Mouse (Mus musculus): ENCODE results near the gene Gpr3. TPM values are rescaled to one million over a fixed set of nuclear protein-coding genes. Genes with fewer than 3 reads are reported as not detected.

Gene Gpr3
- not detected in 2 replicates for total RNA-seq (2017)

- ATAC-seq (ENCODE audit: extremely low read depth, insufficient number of reproducible peaks, low FRiP score, poor library complexity, severe bottlenecking): no peak
Observed at GRCm38 (mm10) chr4:133211751-133212561, at the start of gene Gpr3, which contains the start of gene Cd164l2. TSS of gene Gpr3 (minus strand) at chr4:133212536. TSS of gene Cd164l2 (plus strand) at chr4:133212131.

- ATAC-seq (ENCODE audit: extremely low read depth, insufficient number of reproducible peaks, low FRiP score, poor library complexity, severe bottlenecking): no peak
Observed at GRCm38 (mm10) chr4:133261641-133262374, 49.5 kb upstream of the Gpr3 start.

GRCm38 (mm10) chr4:133257798-133258408, 45.6 kb upstream of the Gpr3 start:
- no peak for ATAC-seq (ENCODE audit: extremely low read depth, insufficient number of reproducible peaks, low FRiP score, poor library complexity, severe bottlenecking)

- no peak for ATAC-seq (ENCODE audit: extremely low read depth, insufficient number of reproducible peaks, low FRiP score, poor library complexity, severe bottlenecking)
Observed at GRCm38 (mm10) chr4:133257230-133257629, 44.9 kb upstream of the Gpr3 start.

- ATAC-seq (ENCODE audit: extremely low read depth, insufficient number of reproducible peaks, low FRiP score, poor library complexity, severe bottlenecking): no peak
Observed at GRCm38 (mm10) chr4:133256820-133257219, 44.5 kb upstream of the Gpr3 start.

GRCm38 (mm10) chr4:133255392-133255791, 43.1 kb upstream of the Gpr3 start:
- no peak for ATAC-seq (ENCODE audit: extremely low read depth, insufficient number of reproducible peaks, low FRiP score, poor library complexity, severe bottlenecking)

GRCm38 (mm10) chr4:133253412-133253811, 41.1 kb upstream of the Gpr3 start:
- ATAC-seq (ENCODE audit: extremely low read depth, insufficient number of reproducible peaks, low FRiP score, poor library complexity, severe bottlenecking): no peak

- ATAC-seq (ENCODE audit: extremely low read depth, insufficient number of reproducible peaks, low FRiP score, poor library complexity, severe bottlenecking): no peak
Observed at GRCm38 (mm10) chr4:133252089-133252488, 39.8 kb upstream of the Gpr3 start.

- no peak for ATAC-seq (ENCODE audit: extremely low read depth, insufficient number of reproducible peaks, low FRiP score, poor library complexity, severe bottlenecking)
Observed at GRCm38 (mm10) chr4:133251214-133251613, 38.9 kb upstream of the Gpr3 start.

GRCm38 (mm10) chr4:133250609-133251008, 38.3 kb upstream of the Gpr3 start:
- peak; percentile 47 for ATAC-seq (ENCODE audit: extremely low read depth, insufficient number of reproducible peaks, low FRiP score, poor library complexity, severe bottlenecking)

- ATAC-seq (ENCODE audit: extremely low read depth, insufficient number of reproducible peaks, low FRiP score, poor library complexity, severe bottlenecking): no peak
Observed at GRCm38 (mm10) chr4:133247806-133248449, 35.6 kb upstream of the Gpr3 start.

- ATAC-seq (ENCODE audit: extremely low read depth, insufficient number of reproducible peaks, low FRiP score, poor library complexity, severe bottlenecking): no peak
Observed at GRCm38 (mm10) chr4:133247072-133247471, 34.7 kb upstream of the Gpr3 start.

- no peak for ATAC-seq (ENCODE audit: extremely low read depth, insufficient number of reproducible peaks, low FRiP score, poor library complexity, severe bottlenecking)
Observed at GRCm38 (mm10) chr4:133244289-133244688, 32.0 kb upstream of the Gpr3 start.

- ATAC-seq (ENCODE audit: extremely low read depth, insufficient number of reproducible peaks, low FRiP score, poor library complexity, severe bottlenecking): no peak
Observed at GRCm38 (mm10) chr4:133243538-133243937, 31.2 kb upstream of the Gpr3 start.

GRCm38 (mm10) chr4:133242710-133243109, 30.4 kb upstream of the Gpr3 start:
- no peak for ATAC-seq (ENCODE audit: extremely low read depth, insufficient number of reproducible peaks, low FRiP score, poor library complexity, severe bottlenecking)

GRCm38 (mm10) chr4:133241910-133242309, 29.6 kb upstream of the Gpr3 start:
- no peak for ATAC-seq (ENCODE audit: extremely low read depth, insufficient number of reproducible peaks, low FRiP score, poor library complexity, severe bottlenecking)

GRCm38 (mm10) chr4:133240934-133241908, 28.9 kb upstream of the Gpr3 start:
- peak; percentile 74 for ATAC-seq (ENCODE audit: extremely low read depth, insufficient number of reproducible peaks, low FRiP score, poor library complexity, severe bottlenecking)

- no peak for ATAC-seq (ENCODE audit: extremely low read depth, insufficient number of reproducible peaks, low FRiP score, poor library complexity, severe bottlenecking)
Observed at GRCm38 (mm10) chr4:133240490-133240921, 28.2 kb upstream of the Gpr3 start, which contains the start of gene Map3k6. TSS of gene Map3k6 (plus strand) at chr4:133240818.

Data from neutrophil, adult 5-6 weeks (primary cell).